Mouse (Mus musculus) lung, adult 2 months (tissue): ENCODE data around the gene 4930583I09Rik.

Experiments
- CTCF ChIP-seq: fragments of 200-500 bp; IDR thresholded peaks from 2 replicates; pipeline ENCODE4 v1.5.1; 2011; ENCODE audit warnings: mild to moderate bottlenecking, low read length, control low read depth; ENCODE audit not compliant: insufficient read depth
- POLR2A ChIP-seq: fragments of 200-500 bp; IDR thresholded peaks from 2 replicates; pipeline ENCODE4 v1.6.1; 2011; ENCODE audit warnings: low read depth, mild to moderate bottlenecking, control low read depth, low read length, borderline replicate concordance; ENCODE audit errors: extremely low read depth

- no peak for TF ChIP-seq CTCF
- TF ChIP-seq POLR2A, result no peak
Observed at GRCm38 (mm10) chr17:64822561-64822960, 13.3 kb downstream of the 4930583I09Rik start.
